Mouse (Mus musculus) right cerebral cortex, adult 18-20 months (tissue): ENCODE measurements at regions not wholly inside any gene's neighbourhood (a gene's known extent, or its start where the extent isn't known, plus 50 kb on each side); places are given as distances from the start of the nearest gene placed in this dataset.

Source experiments
- DNase-seq: peaks from one replicate; pipeline ENCODE4 v3.0.0; 2022; ENCODE audit warnings: mixed read lengths

- DNase-seq, result peak; percentile 10
Measured at GRCm38 (mm10) chr10:17213310-17214064, 509.5 kb upstream of the Cited2 start.

GRCm38 (mm10) chr10:17214065-17214440 lies 509.0 kb upstream of the Cited2 start:
- DNase-seq, result no peak

- DNase-seq, result no peak
Measured at GRCm38 (mm10) chr10:17215029-17215428, 508.0 kb upstream of the Cited2 start.

- DNase-seq, result no peak
Measured at GRCm38 (mm10) chr10:17221495-17221894, 501.5 kb upstream of the Cited2 start.

- no peak for DNase-seq
Measured at GRCm38 (mm10) chr10:17225727-17226126, 497.3 kb upstream of the Cited2 start.

GRCm38 (mm10) chr10:17230040-17230818 lies 492.8 kb upstream of the Cited2 start:
- DNase-seq, result no peak

GRCm38 (mm10) chr10:17235955-17236650 lies 486.9 kb upstream of the Cited2 start:
- no peak for DNase-seq

- DNase-seq, result no peak
Measured at GRCm38 (mm10) chr10:17236761-17237160, 486.3 kb upstream of the Cited2 start.

- DNase-seq, result no peak
Measured at GRCm38 (mm10) chr10:17237463-17237862, 485.6 kb upstream of the Cited2 start.

- no peak for DNase-seq
Measured at GRCm38 (mm10) chr10:17237918-17238850, 484.8 kb upstream of the Cited2 start.

- DNase-seq, result no peak
Measured at GRCm38 (mm10) chr10:17248270-17248669, 474.7 kb upstream of the Cited2 start.

GRCm38 (mm10) chr10:17253040-17253439 lies 470.0 kb upstream of the Cited2 start:
- no peak for DNase-seq

- no peak for DNase-seq
Measured at GRCm38 (mm10) chr10:17260154-17260553, 462.9 kb upstream of the Cited2 start.

GRCm38 (mm10) chr10:17260615-17261014 lies 462.4 kb upstream of the Cited2 start:
- DNase-seq, result no peak

GRCm38 (mm10) chr10:17261192-17261824 lies 461.7 kb upstream of the Cited2 start:
- DNase-seq, result no peak

GRCm38 (mm10) chr10:17261825-17262205 lies 461.2 kb upstream of the Cited2 start:
- no peak for DNase-seq

GRCm38 (mm10) chr10:17272646-17273045 lies 450.4 kb upstream of the Cited2 start:
- DNase-seq, result no peak

GRCm38 (mm10) chr10:17273855-17274254 lies 449.2 kb upstream of the Cited2 start:
- no peak for DNase-seq

- no peak for DNase-seq
Measured at GRCm38 (mm10) chr10:17275214-17275613, 447.8 kb upstream of the Cited2 start.

GRCm38 (mm10) chr10:17277911-17278310 lies 445.1 kb upstream of the Cited2 start:
- no peak for DNase-seq

GRCm38 (mm10) chr10:17284858-17285257 lies 438.2 kb upstream of the Cited2 start:
- DNase-seq, result no peak

GRCm38 (mm10) chr10:17287141-17287540 lies 435.9 kb upstream of the Cited2 start:
- no peak for DNase-seq
